Mouse (Mus musculus): Measurements from ENCODE around the gene Kbtbd4. TPM values are rescaled to one million over a fixed set of nuclear protein-coding genes. Genes with fewer than 3 reads are reported as not detected.

Kbtbd4 gene
- total RNA-seq, 2 experiments from 2014 or later, result 14.9 to 20.1 TPM

DNA sequence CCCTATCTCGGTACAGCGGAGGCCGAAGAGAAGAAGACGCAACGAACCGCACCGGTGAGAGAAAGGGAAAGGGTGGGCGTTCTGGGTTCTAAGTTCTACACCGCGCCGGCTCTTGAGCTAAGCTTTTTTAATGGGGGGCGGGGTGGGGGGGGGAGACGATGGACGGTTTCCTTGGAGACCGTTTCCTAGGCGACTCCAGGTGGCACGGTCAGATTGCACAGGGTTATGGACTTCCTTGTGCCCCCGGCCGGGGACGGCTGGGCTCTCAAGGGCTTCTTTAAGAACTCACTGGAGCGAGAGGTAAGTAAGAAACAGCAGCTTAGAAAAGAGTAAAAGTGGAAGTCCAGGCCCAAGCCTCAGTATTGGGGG lies 300 bp downstream of the Kbtbd4 start:
- no peak for DNase-seq

GRCm38 (mm10) chr2:90906721-90907120 lies 2.2 kb downstream of the Kbtbd4 start:
- no peak for DNase-seq

DNA sequence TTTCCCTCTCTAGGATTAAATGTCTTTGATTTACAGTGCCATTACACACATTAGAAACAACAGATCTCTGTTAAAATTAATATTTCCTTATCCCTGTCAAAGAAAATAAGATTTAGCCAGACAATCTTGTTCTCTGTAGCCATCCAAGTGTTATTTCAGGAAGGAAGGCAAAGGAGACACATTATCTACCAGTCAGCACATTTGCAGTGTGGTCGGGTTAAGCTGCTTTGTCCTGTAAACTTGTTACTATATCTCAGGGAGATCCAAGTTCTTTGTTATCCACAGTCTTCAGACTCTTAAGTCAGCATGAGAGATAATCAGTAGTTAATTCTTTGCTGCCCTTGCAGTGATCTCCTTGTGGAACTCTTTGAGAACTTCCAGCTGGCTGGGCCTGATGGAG lies 6.3 kb downstream of the Kbtbd4 start:
- no peak for DNase-seq

GRCm38 (mm10) chr2:90911668-90912067 lies 7.1 kb downstream of the Kbtbd4 start:
- no peak for DNase-seq

- no peak for DNase-seq
These were observed 9.1 kb downstream of the Kbtbd4 start for GRCm38 (mm10) chr2:90913671-90914070.

DNA sequence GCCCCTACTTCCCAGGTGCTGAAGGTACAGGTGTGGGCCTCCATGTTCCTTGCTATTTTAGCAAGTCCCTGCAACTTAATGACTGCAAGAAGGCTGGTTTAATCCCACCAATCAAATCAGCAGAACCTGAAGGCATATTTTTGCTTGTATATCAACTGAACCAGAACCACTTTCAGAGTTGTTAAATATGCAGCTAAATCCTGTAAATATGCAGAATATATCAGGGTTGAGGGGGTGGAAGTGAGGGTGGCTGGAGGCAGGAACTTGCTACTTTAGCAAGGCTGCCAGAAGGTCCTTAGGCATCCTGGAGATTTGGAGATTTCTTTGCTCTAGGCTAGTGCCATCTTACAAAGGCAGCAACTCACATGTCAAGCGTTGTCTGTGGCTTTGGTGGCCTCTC lies 11.0 kb downstream of the Kbtbd4 start:
- no peak for DNase-seq

DNA sequence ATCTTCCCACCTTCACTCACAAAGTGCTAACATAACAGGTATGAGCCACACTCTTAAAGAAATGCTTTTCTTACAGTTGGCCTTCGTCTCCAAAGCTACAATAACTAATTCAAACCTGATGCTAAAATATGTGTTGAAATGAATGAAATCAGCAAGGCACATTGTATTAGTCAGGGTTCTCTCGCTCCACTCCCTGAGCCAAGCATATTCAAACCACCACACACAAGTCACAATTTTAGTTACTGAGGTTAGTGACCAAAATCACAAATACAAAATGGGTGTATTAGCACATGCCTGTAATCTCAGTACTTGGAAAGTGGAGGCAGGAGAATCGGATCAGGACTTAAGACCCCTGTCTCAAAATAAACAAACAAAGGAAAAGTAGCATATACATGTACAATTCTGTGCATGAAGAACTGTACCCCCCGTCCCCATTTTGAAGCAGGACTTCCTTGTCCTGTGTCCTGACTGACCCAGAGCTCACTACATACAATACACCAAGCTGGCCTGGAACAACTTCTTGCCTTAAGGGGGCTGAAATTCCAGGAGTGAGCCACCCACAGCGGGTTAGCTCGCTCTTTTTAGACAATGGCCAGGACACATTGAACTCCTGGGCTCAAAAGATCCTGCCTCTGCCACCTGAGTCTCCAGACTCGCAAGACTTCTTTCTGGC lies 12.2 kb downstream of the Kbtbd4 start:
- DNase-seq, result no peak

GRCm38 (mm10) chr2:90917233-90917998 lies 12.9 kb downstream of the Kbtbd4 start:
- peak; percentile 86 for DNase-seq

DNA sequence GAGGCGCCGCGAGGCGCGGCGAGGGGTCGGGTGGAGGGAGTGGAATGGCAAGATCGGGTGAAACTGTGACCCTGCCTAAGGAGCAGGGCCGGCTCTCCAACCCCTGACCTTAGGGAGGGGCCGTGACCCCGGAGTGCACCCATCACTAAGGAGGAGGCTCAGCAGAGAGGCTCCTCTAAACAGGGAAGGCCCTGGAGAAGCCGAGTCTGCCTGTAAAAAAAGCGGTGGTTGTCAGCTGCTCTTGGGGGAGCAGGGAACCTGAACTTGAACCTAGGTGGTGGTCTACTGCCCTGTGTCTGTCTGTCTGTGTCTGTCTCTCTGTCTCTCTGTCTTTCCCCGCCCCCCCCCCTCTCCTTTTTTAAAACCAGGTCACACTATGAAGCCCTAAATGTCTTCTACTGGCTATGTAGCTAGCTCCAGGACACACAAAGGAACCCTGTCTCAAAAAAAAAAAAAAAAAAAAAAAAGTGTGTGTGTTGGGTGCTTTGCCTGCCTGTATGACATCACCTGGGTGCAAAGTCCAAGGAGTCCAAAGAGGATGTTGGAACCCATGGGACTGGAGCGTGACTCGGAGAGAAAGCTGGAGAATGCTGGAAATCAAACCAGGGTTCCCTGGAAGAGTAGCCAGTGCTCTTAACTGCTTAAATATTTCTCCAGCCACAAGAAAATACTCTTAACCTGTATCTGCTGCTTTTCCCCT lies 13.6 kb downstream of the Kbtbd4 start:
- no peak for DNase-seq

DNA sequence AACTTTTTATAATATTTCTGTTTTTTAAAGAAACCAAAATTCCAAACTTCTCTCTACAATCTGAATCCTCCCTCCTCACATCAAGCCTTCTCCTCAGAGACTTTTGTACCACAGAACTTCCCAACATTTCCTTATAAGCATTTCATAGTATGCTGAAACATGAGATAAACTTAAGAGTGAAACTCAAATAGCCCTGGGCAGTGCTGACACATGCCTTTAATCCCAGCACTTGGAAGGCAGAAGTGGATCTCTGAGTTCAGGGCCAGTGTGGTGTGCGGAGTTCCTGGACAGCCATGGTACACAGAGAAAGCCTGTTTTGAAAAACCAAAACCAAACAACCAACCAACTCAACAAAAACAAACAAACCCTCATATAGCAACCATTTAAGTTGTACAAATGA lies 16.6 kb downstream of the Kbtbd4 start:
- no peak for DNase-seq

GRCm38 (mm10) chr2:90922636-90923035 lies 18.1 kb downstream of the Kbtbd4 start:
- no peak for DNase-seq

DNA sequence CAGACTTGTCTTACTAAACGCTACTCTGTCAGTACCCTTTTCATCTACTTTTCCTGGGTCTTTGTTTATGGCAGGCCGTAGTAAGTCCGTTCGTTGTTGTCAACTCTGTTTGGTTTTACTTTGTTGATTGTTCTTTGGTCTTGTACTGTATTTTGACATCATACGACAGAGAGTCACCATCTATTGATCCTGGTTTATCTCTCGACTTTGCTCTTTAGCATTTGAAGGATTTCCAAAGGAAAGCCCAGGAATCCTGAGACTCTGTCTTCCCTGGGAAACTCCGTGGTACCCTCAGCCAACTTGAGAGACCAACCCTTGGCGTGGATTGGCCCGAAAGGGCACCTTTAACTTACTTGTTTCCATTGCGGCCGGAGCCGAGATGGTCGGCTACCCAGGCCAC lies 24.0 kb downstream of the Kbtbd4 start:
- DNase-seq, result no peak

DNA sequence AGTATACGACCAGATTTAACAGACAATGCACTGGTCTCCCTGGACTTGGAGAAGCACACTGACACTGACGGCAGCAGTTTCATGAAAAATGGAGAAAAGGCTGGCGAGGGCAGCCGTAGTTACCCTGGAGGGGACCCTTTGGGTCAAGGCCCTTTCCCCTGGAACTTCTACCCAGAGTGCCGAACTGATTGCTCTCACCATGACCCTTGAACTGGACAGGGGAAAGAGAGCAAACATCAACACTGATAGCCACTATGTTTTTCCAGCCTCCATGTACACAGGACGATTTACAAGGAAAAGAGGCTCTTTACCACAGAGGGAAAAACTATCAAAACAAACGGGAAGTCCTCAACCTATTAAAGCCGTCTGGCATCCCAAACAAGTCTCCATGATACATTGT lies 27.3 kb downstream of the Kbtbd4 start:
- no peak for DNase-seq

DNA sequence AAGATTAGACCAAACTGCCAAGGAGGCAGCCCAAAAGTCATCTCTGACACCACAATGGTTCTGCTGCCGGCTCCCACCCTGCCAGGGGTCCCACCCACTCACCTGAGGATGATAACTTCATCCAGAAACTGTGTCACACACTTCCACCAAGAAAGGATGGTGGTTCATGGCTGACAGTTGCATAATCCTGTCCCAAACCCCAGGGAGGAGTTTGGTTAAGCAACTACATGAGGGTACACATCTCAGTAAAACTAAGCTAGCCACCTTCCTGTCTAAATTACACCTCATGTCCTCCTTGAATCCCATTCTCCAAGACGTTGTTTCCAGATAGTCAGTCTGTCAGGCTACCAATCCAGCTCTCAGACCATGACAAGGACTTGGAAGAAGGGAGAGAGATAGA lies 27.7 kb downstream of the Kbtbd4 start:
- DNase-seq, result no peak

DNA sequence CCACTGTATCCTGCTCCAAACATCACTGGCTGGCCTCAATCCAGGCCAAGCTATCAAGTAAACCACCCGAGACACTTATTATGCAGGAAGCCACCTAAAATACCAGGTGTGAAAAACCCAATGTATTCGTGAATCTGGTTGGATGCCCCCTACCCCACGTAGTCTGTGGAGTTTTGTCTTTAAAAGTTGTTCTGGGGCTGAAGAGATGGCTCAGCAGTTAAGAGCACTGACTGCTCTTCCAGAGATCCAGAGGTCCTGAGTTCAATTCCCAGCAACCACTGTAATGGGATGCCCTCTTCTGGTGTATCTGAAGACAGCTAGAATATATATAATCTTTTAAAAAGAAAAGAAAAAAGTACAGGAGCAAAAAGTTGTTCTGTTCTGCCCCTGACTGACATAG lies 33.8 kb downstream of the Kbtbd4 start:
- DNase-seq, result no peak

DNA sequence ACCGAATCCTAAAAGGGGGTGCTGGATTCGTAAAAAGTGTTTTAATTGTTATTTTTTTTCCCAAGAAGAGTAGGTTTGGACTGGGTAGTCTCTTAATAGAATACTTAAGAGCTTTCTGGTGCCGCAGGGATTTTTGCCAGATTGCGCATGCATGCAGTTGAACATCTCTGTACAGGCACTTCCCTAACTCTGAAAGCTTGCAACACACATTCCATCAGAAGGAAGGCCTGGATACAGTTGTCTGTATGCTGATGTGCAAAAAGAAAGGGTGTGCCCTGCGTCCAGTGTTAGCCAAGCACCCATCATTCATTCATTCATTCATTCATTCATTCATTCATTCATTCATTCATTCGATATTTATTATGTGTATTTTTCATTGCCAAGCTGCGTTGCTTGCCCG lies 35.2 kb downstream of the Kbtbd4 start:
- no peak for DNase-seq

DNA sequence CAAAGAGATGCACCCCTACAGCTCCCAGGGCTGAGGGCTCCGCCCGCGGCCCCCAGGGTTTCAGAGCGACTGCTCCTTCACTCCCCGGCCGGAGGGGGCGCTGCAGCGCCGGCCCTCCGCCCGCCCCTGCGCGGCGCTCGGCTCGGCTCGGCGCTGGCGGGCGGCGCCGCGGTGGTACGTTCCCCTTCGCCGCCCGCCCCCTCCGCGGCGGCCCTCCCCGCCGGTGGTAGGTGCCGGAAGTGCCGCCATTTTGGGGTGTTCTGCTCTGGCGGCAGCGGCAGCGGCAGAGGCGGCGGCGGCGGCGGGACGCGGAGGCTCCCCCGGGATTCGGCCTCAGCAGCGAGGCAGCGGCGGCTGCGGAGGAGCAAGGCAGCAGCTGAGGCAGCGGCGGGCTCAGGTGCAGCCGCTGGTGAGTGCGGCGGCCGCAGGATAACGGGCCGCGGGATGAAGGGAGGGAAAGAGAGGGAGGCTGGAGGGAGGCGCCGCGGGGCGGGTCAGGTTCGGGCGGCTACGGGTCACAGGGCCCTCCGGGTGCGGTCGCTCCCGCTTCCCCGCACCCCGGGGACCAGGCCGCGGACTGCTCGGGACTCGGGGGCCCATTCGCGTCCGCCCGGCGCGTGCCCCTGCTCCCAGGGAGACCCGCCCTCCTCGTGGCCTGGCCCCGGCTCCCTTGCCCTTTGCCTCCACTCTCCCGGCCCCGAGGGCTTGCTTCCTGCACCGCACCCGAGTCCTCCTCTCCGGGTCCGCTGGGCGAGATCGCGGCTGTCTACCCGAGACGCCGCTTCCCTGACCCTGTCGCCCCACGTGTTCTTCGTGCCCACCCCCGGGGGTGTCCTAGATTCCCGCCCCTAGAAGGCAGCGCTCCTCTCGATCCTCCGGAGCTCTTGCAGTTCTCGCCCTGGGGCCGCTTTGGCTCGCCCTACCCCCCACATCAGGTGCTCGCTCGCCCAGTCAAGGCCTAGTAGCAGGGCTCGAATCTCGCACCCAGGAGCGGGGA lies 36.0 kb downstream of the Kbtbd4 start, which contains the start of gene Celf1:
Gene Celf1, plus strand, starts transcription at position 150 of the 997 bp plus-strand sequence.
- DNase-seq, result peak; percentile 83

DNA sequence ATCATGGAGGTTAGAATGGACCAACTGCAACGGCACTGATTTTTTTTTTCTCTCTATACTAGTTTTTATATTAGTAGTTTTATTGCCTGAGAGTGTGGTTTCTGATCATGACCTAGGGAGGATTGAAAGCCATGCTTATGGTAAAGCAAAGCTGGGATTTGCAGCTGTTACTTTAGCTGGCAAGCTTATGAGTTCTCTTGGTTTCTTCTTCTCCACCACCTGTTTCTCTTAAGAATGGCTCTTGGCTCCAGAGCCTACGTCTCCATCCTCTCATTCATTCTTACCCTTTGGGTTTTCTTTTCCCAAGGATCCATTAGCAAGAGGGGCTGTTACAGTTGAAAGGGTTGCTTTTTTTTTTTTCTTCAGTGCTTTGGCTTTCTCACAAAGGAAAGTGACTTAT lies 37.2 kb downstream of the Kbtbd4 start:
- no peak for DNase-seq

DNA sequence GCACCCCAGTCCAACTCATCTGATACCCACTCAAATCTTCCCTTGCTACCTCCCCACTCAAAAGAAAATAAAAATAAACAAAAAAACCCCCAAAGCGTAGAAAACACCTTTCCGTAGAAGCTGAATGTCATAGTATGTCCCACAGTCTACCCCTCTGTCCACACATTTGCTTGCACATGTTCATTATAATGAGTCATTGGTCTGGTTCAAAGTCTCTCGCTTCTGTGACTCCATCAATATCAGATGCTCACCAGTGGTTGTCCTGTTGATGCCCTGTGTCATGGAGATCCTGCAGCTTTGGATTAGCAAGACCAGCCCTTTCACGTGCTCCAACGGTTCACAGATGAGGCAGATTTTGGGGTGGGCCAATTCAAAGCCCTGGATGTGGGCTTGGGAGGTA lies 45.6 kb downstream of the Kbtbd4 start:
- DNase-seq, result no peak

GRCm38 (mm10) chr2:90950582-90951194 lies 46.1 kb downstream of the Kbtbd4 start:
- no peak for DNase-seq

GRCm38 (mm10) chr2:90953461-90953860 lies 48.9 kb downstream of the Kbtbd4 start:
- no peak for DNase-seq

- no peak for DNase-seq
These were observed 51.5 kb downstream of the Kbtbd4 start for GRCm38 (mm10) chr2:90956053-90956452.

Data from gastrocnemius, postnatal 10 days (tissue).